Mouse (Mus musculus) embryonic facial prominence, embryonic 13.5 days (tissue): Measurements from ENCODE around the gene Mrgprh. TPM values are rescaled to one million over a fixed set of nuclear protein-coding genes. Genes with fewer than 3 reads are reported as not detected.

ENCODE experiments used
- ATAC-seq: fragments of 200-750 bp; cut with Nextera tagmentation; 2 replicates; pipeline ENCODE4 v1.8.0; 2017; ENCODE audit warnings: low read depth; ENCODE audit not compliant: insufficient number of reproducible peaks, insufficient read depth, low FRiP score, low TSS enrichment
- H3K27ac ChIP-seq: fragments of 300-500 bp; sonication (generic); 2 replicates; pipeline ENCODE4 v1.5.1; 2015; ENCODE audit warnings: moderate library complexity, mild to moderate bottlenecking, inconsistent platforms
- H3K27me3 ChIP-seq: fragments of 300-500 bp; sonication (generic); 2 replicates; pipeline ENCODE4 v1.6.1; 2015; ENCODE audit warnings: mild to moderate bottlenecking, inconsistent platforms
- H3K36me3 ChIP-seq: fragments of 300-500 bp; sonication (generic); 2 replicates; pipeline ENCODE4 v1.6.1; 2015; ENCODE audit warnings: mild to moderate bottlenecking, inconsistent platforms
- H3K4me1 ChIP-seq: fragments of 300-500 bp; sonication (generic); 2 replicates; pipeline ENCODE4 v1.6.1; 2015; ENCODE audit warnings: inconsistent platforms
- H3K4me2 ChIP-seq: fragments of 300-500 bp; sonication (generic); 2 replicates; pipeline ENCODE4 v1.6.1; 2015; ENCODE audit warnings: moderate library complexity, mild to moderate bottlenecking, inconsistent platforms
- H3K4me3 ChIP-seq: fragments of 300-500 bp; sonication (generic); 2 replicates; pipeline ENCODE4 v1.5.1; 2015; ENCODE audit warnings: mild to moderate bottlenecking, inconsistent platforms
- H3K9ac ChIP-seq: fragments of 300-500 bp; sonication (generic); 2 replicates; pipeline ENCODE4 v1.6.1; 2015; ENCODE audit warnings: mild to moderate bottlenecking, inconsistent platforms
- H3K9me3 ChIP-seq: fragments of 300-500 bp; sonication (generic); 2 replicates; pipeline ENCODE4 v1.6.1; 2016; ENCODE audit warnings: inconsistent platforms
- WGBS: fragments of 180-500 bp; shearing (Covaris S2); methylation state at CpG from one replicate; pipeline ENCODE4 v1.1.7; 2015; ENCODE audit warnings: mixed read lengths; 5-methylcytosine and 5-hydroxymethylcytosine counted together
- polyA plus RNA-seq: library from polyadenylated mRNA; unstranded; fragments of >200 nt; fragmentation: Nextera tagmentation; extraction: Ambion mirVana; gene quantifications from 2 replicates; pipeline ENCODE4 v1.2.1, GENCODE M21; 2015

Mrgprh gene
- polyA plus RNA-seq, 1 experiment from 2014 or later, result not detected

GRCm38 (mm10) chr17:12847736-12848135, 28.1 kb upstream of the Mrgprh start:
- WGBS, result 54% methylated on average over 4 of the region's 4 CpGs
- H3K4me2 ChIP-seq, result no peak overlapping the region
- H3K9me3 ChIP-seq, result no peaks in the 10 kb centered on the region
- no peaks in the 10 kb centered on the region for H3K36me3 ChIP-seq
- peaks cover 26% of the 10 kb centered on the region for H3K4me1 ChIP-seq
- no peak overlapping the region for H3K4me3 ChIP-seq
- H3K27me3 ChIP-seq, result no peaks in the 10 kb centered on the region
- no peak for ATAC-seq
- no peak overlapping the region for H3K27ac ChIP-seq
- H3K9ac ChIP-seq, result no peak overlapping the region

- no peak overlapping the region for H3K4me2 ChIP-seq
- ATAC-seq, result no peak
- H3K36me3 ChIP-seq, result no peaks in the 10 kb centered on the region
- H3K27me3 ChIP-seq, result no peaks in the 10 kb centered on the region
- no peaks in the 10 kb centered on the region for H3K9me3 ChIP-seq
- no peak overlapping the region for H3K4me3 ChIP-seq
- WGBS, result 89% methylated on average over 8 of the region's 8 CpGs
- H3K4me1 ChIP-seq, result peaks cover 19% of the 10 kb centered on the region
- H3K27ac ChIP-seq, result no peak overlapping the region
- H3K9ac ChIP-seq, result no peak overlapping the region
These were observed 26.0 kb upstream of the Mrgprh start for GRCm38 (mm10) chr17:12849778-12850382.

GRCm38 (mm10) chr17:12851689-12852088, 24.1 kb upstream of the Mrgprh start:
- Histone ChIP-seq H3K4me2 (no peak overlapping the region), H3K9ac (no peak overlapping the region), H3K9me3 (no peaks in the 10 kb centered on the region), H3K27me3 (no peaks in the 10 kb centered on the region), H3K36me3 (no peaks in the 10 kb centered on the region), H3K4me3 (no peak overlapping the region), H3K27ac (no peak overlapping the region), H3K4me1 (peaks cover 3% of the 10 kb centered on the region)
- WGBS, result 73% methylated on average over 11 of the region's 11 CpGs
- ATAC-seq, result no peak

- H3K4me2 ChIP-seq, result no peak overlapping the region
- peaks cover 6% of the 10 kb centered on the region; the same call in 1 of the 2 replicates for H3K4me1 ChIP-seq
- H3K9ac ChIP-seq, result no peak overlapping the region
- no peak overlapping the region for H3K27ac ChIP-seq
- WGBS, result 81% methylated on average over 2 of the region's 2 CpGs
- H3K4me3 ChIP-seq, result no peak overlapping the region
- H3K27me3 ChIP-seq, result no peaks in the 10 kb centered on the region
- H3K36me3 ChIP-seq, result no peaks in the 10 kb centered on the region
- no peak for ATAC-seq
- H3K9me3 ChIP-seq, result no peaks in the 10 kb centered on the region
These were observed 22.0 kb upstream of the Mrgprh start for GRCm38 (mm10) chr17:12853821-12854220.

GRCm38 (mm10) chr17:12854386-12854785, 21.4 kb upstream of the Mrgprh start:
- no peak for ATAC-seq
- H3K27me3 ChIP-seq, result no peaks in the 10 kb centered on the region
- peaks cover 6% of the 10 kb centered on the region; the same call in 1 of the 2 replicates for H3K4me1 ChIP-seq
- no peaks in the 10 kb centered on the region for H3K9me3 ChIP-seq
- H3K36me3 ChIP-seq, result no peaks in the 10 kb centered on the region
- H3K4me2 ChIP-seq, result no peak overlapping the region
- 92% methylated on average over 11 of the region's 11 CpGs for WGBS
- no peak overlapping the region for H3K27ac ChIP-seq
- H3K4me3 ChIP-seq, result no peak overlapping the region
- H3K9ac ChIP-seq, result no peak overlapping the region

- H3K4me1 ChIP-seq, result peaks cover 6% of the 10 kb centered on the region; the same call in 1 of the 2 replicates
- H3K9me3 ChIP-seq, result no peaks in the 10 kb centered on the region
- ATAC-seq, result no peak
- no peak overlapping the region for H3K4me3 ChIP-seq
- no peaks in the 10 kb centered on the region for H3K27me3 ChIP-seq
- WGBS, result 34% methylated on average over 3 of the region's 3 CpGs
- H3K9ac ChIP-seq, result no peak overlapping the region
- H3K27ac ChIP-seq, result no peak overlapping the region
- H3K4me2 ChIP-seq, result no peak overlapping the region
- H3K36me3 ChIP-seq, result no peaks in the 10 kb centered on the region
These were observed 18.4 kb upstream of the Mrgprh start for GRCm38 (mm10) chr17:12857395-12857794.

GRCm38 (mm10) chr17:12858072-12858471, 17.8 kb upstream of the Mrgprh start:
- H3K27ac ChIP-seq, result no peak overlapping the region
- no peak overlapping the region for H3K4me2 ChIP-seq
- H3K36me3 ChIP-seq, result no peaks in the 10 kb centered on the region
- no peak for ATAC-seq
- no peaks in the 10 kb centered on the region for H3K27me3 ChIP-seq
- H3K9ac ChIP-seq, result no peak overlapping the region
- WGBS, result 31% methylated on average over 4 of the region's 4 CpGs
- H3K4me3 ChIP-seq, result no peak overlapping the region
- H3K4me1 ChIP-seq, result peaks cover 6% of the 10 kb centered on the region; the same call in 1 of the 2 replicates
- H3K9me3 ChIP-seq, result no peaks in the 10 kb centered on the region

GRCm38 (mm10) chr17:12859006-12859520, 16.8 kb upstream of the Mrgprh start:
- H3K27me3 ChIP-seq, result no peaks in the 10 kb centered on the region
- H3K27ac ChIP-seq, result no peak overlapping the region
- no peak overlapping the region for H3K4me2 ChIP-seq
- H3K9me3 ChIP-seq, result no peaks in the 10 kb centered on the region
- H3K4me1 ChIP-seq, result peaks cover 6% of the 10 kb centered on the region; the same call in 1 of the 2 replicates
- no peak overlapping the region for H3K9ac ChIP-seq
- H3K36me3 ChIP-seq, result no peaks in the 10 kb centered on the region
- WGBS, result 77% methylated on average over 8 of the region's 8 CpGs
- no peak for ATAC-seq
- no peak overlapping the region for H3K4me3 ChIP-seq

GRCm38 (mm10) chr17:12864111-12864510, 11.7 kb upstream of the Mrgprh start:
- ATAC-seq, result no peak

GRCm38 (mm10) chr17:12865407-12865806, 10.4 kb upstream of the Mrgprh start:
- no peak for ATAC-seq
- Histone ChIP-seq H3K27ac (no peak overlapping the region), H3K4me1 (peaks cover 28% of the 10 kb centered on the region), H3K4me2 (no peak overlapping the region), H3K36me3 (no peaks in the 10 kb centered on the region), H3K27me3 (no peaks in the 10 kb centered on the region), H3K9me3 (no peaks in the 10 kb centered on the region), H3K9ac (no peak overlapping the region), H3K4me3 (no peak overlapping the region)
- WGBS, result 56% methylated on average over 3 of the region's 3 CpGs

More at GRCm38 (mm10) chr17:12864111-12864510, 11.7 kb upstream of the Mrgprh start:
- Histone ChIP-seq H3K4me3 (no peak overlapping the region), H3K9ac (no peak overlapping the region), H3K4me2 (no peak overlapping the region), H3K4me1 (peaks cover 18% of the 10 kb centered on the region), H3K36me3 (no peaks in the 10 kb centered on the region), H3K9me3 (no peaks in the 10 kb centered on the region), H3K27ac (no peak overlapping the region), H3K27me3 (no peaks in the 10 kb centered on the region)

GRCm38 (mm10) chr17:12866853-12867252, 9.0 kb upstream of the Mrgprh start:
- Histone ChIP-seq H3K27me3 (0 out of 2 replicates have a peak, but pooled peaks cover 3% of the 10 kb centered on the region), H3K9me3 (no peaks in the 10 kb centered on the region), H3K4me2 (no peak overlapping the region), H3K36me3 (no peaks in the 10 kb centered on the region), H3K27ac (no peak overlapping the region), H3K4me1 (peaks cover 37% of the 10 kb centered on the region), H3K9ac (no peak overlapping the region), H3K4me3 (no peak overlapping the region)
- no peak for ATAC-seq
- 87% methylated on average over 10 of the region's 10 CpGs for WGBS

- Histone ChIP-seq H3K4me2 (no peak within 1 kb of the TSS), H3K36me3 (no peaks in the 10 kb centered on the region), H3K27me3 (0 out of 2 replicates have a peak, but pooled peaks cover 3% of the 10 kb centered on the region), H3K9ac (no peak within 1 kb of the TSS), H3K9me3 (no peaks in the 10 kb centered on the region), H3K4me3 (no peak within 1 kb of the TSS), H3K4me1 (peaks cover 49% of the 10 kb centered on the region), H3K27ac (peak within 1 kb of the TSS; percentile 66)
- WGBS, result 26% methylated on average over 2 of the region's 2 CpGs
- ATAC-seq, result no peak
These were observed 7.8 kb upstream of the Mrgprh start, which contains the start of gene Mas1 for GRCm38 (mm10) chr17:12868043-12868442. Gene Mas1 (minus strand): TSS chr17:12868143.
